Mouse (Mus musculus) megakaryocyte, embryonic 14.5 days (primary cell): Measurements from ENCODE around the gene Mgarp.

ENCODE experiments used
- FLI1 ChIP-seq: IDR thresholded peaks from 2 replicates; pipeline ENCODE4 v1.6.1; 2012; ENCODE audit warnings: low read length, inconsistent platforms, mixed read lengths
- GATA1 ChIP-seq: IDR thresholded peaks from 3 replicates; pipeline ENCODE4 v1.6.1; 2012; ENCODE audit warnings: mixed read lengths, low read length, inconsistent platforms, borderline replicate concordance

GRCm38 (mm10) chr3:51408561-51409183 lies 12.1 kb upstream of the Mgarp start, which contains the start of gene Ndufc1:
- TF ChIP-seq GATA1, result no peak
- no peak for TF ChIP-seq FLI1
